Mouse (Mus musculus) neural tube, embryonic 15.5 days (tissue): ENCODE measurements around the gene Cartpt. TPM values are rescaled to one million over a fixed set of nuclear protein-coding genes. Genes with fewer than 3 reads are reported as not detected.
A peak's percentile ranks its signal among the peaks of the same experiment; 100 is the strongest.
"Not testable (repeated sequence)": the region's sequence is repeated elsewhere in the genome, so short reads cannot be mapped to it uniquely, and the experiment has no call there.

ENCODE experiments used
- ATAC-seq: fragments of 200-750 bp; cut with Nextera tagmentation; 2 replicates; pipeline ENCODE4 v1.8.0; 2017; ENCODE audit warnings: mild to moderate bottlenecking, moderate TSS enrichment, moderate library complexity; ENCODE audit not compliant: low FRiP score
- H3K27ac ChIP-seq: fragments of 300-500 bp; sonication (generic); replicated peaks from 2 replicates; pipeline ENCODE4 v1.5.1; 2015; ENCODE audit warnings: mild to moderate bottlenecking, inconsistent platforms
- H3K27me3 ChIP-seq: fragments of 300-500 bp; sonication (generic); replicated peaks from 2 replicates; pipeline ENCODE4 v1.6.1; 2015; ENCODE audit warnings: inconsistent platforms
- H3K36me3 ChIP-seq: fragments of 300-500 bp; sonication (generic); 2 replicates; pipeline ENCODE4 v1.6.1; 2015; ENCODE audit warnings: inconsistent platforms
- H3K4me1 ChIP-seq: fragments of 300-500 bp; sonication (generic); 2 replicates; pipeline ENCODE4 v1.6.1; 2015; ENCODE audit warnings: inconsistent platforms
- H3K4me2 ChIP-seq: fragments of 300-500 bp; sonication (generic); 2 replicates; pipeline ENCODE4 v1.6.1; 2015; ENCODE audit warnings: inconsistent platforms, mild to moderate bottlenecking, moderate library complexity
- H3K4me3 ChIP-seq: fragments of 300-500 bp; sonication (generic); replicated peaks from 2 replicates; pipeline ENCODE4 v1.5.1; 2015; ENCODE audit warnings: mild to moderate bottlenecking, inconsistent platforms
- H3K9ac ChIP-seq: fragments of 300-500 bp; sonication (generic); replicated peaks from 2 replicates; pipeline ENCODE4 v1.6.1; 2015; ENCODE audit warnings: mild to moderate bottlenecking, inconsistent platforms
- H3K9me3 ChIP-seq: fragments of 300-500 bp; sonication (generic); replicated peaks from 2 replicates; pipeline ENCODE4 v1.6.1; 2016; ENCODE audit warnings: inconsistent platforms
- WGBS: fragments of 180-500 bp; shearing (Covaris S2); methylation state at CpG from one replicate; pipeline ENCODE4 v1.1.7; 2015; ENCODE audit warnings: mixed read lengths; 5-methylcytosine and 5-hydroxymethylcytosine counted together
- polyA plus RNA-seq: library from polyadenylated mRNA; unstranded; fragments of >200 nt; fragmentation: Nextera tagmentation; extraction: Ambion mirVana; gene quantifications from 2 replicates; pipeline ENCODE4 v1.2.1, GENCODE M21; 2015

The Cartpt gene
- polyA plus RNA-seq, 1 experiment from 2014 or later: 86.7 TPM

GRCm38 (mm10) chr13:99855229-99855628 lies 45.7 kb downstream of the Cartpt start:
- 90% methylated on average over 5 of the region's 5 CpGs for whole genome bisulfite sequencing

GRCm38 (mm10) chr13:99853131-99853530 lies 47.8 kb downstream of the Cartpt start:
- no peaks in the 10 kb centered on the region for H3K36me3 ChIP-seq
- H3K9me3 ChIP-seq: no peaks in the 10 kb centered on the region
- no peak overlapping the region for H3K4me2 ChIP-seq
- no peak for ATAC-seq
- no peaks in the 10 kb centered on the region for H3K4me1 ChIP-seq
- H3K4me3 ChIP-seq: no peak overlapping the region
- H3K27me3 ChIP-seq: no peaks in the 10 kb centered on the region
- no peak overlapping the region for H3K27ac ChIP-seq
- H3K9ac ChIP-seq: no peak overlapping the region
- 83% methylated on average over 2 of the region's 2 CpGs for WGBS

More at GRCm38 (mm10) chr13:99855229-99855628, 45.7 kb downstream of the Cartpt start:
- Histone ChIP-seq H3K27ac (no peak overlapping the region), H3K4me1 (no peaks in the 10 kb centered on the region), H3K9ac (no peak overlapping the region), H3K27me3 (no peaks in the 10 kb centered on the region), H3K4me2 (no peak overlapping the region), H3K4me3 (no peak overlapping the region), H3K9me3 (no peaks in the 10 kb centered on the region), H3K36me3 (no peaks in the 10 kb centered on the region)
- no peak for ATAC-seq

GRCm38 (mm10) chr13:99852416-99852815 lies 48.5 kb downstream of the Cartpt start:
- not testable (repeated sequence) for H3K4me2 ChIP-seq, H3K9ac ChIP-seq, H3K9me3 ChIP-seq, H3K4me1 ChIP-seq, ATAC-seq, H3K27me3 ChIP-seq, H3K4me3 ChIP-seq, H3K27ac ChIP-seq, H3K36me3 ChIP-seq
- WGBS: 72% methylated on average over 3 of the region's 3 CpGs

GRCm38 (mm10) chr13:99851026-99851425 lies 49.9 kb downstream of the Cartpt start:
- ATAC-seq: no peak
- no peak overlapping the region for H3K9ac ChIP-seq
- H3K4me1 ChIP-seq: no peaks in the 10 kb centered on the region
- no peaks in the 10 kb centered on the region for H3K36me3 ChIP-seq
- no peaks in the 10 kb centered on the region for H3K27me3 ChIP-seq
- H3K4me2 ChIP-seq: no peak overlapping the region
- no peak overlapping the region for H3K27ac ChIP-seq
- H3K9me3 ChIP-seq: no peaks in the 10 kb centered on the region
- H3K4me3 ChIP-seq: no peak overlapping the region
- WGBS: 61% methylated on average over 4 of the region's 4 CpGs

GRCm38 (mm10) chr13:99849597-99849996 lies 51.3 kb downstream of the Cartpt start:
- WGBS: 34% methylated on average over 15 of the region's 15 CpGs
- Histone ChIP-seq H3K9me3 (no peaks in the 10 kb centered on the region), H3K9ac (no peak overlapping the region), H3K4me1 (no peaks in the 10 kb centered on the region), H3K4me3 (no peak overlapping the region), H3K4me2 (peak overlapping the region; percentile 26), H3K27ac (peak overlapping the region; percentile 48), H3K36me3 (no peaks in the 10 kb centered on the region), H3K27me3 (no peaks in the 10 kb centered on the region)
- ATAC-seq: peak; percentile 61; the same call in 1 of the 2 replicates

Other genes starting within 250 kb of the Cartpt start
- 38.3 and 38.7 TPM in 2 replicates for gene Mccc2, start 114.5 kb upstream of the Cartpt start, polyA plus RNA-seq
- 25.4 and 25.5 TPM in 2 replicates for gene Bdp1, start 203.0 kb upstream of the Cartpt start, polyA plus RNA-seq
- 332 and 439 TPM in 2 replicates for gene Serf1, start 206.9 kb upstream of the Cartpt start, polyA plus RNA-seq
- gene Smn1, start 223.8 kb upstream of the Cartpt start, polyA plus RNA-seq: 44.5 and 48.3 TPM in 2 replicates